Mouse (Mus musculus): ENCODE measurements around the gene Atf6b. TPM values are rescaled to one million over a fixed set of nuclear protein-coding genes. Genes with fewer than 3 reads are reported as not detected.

Atf6b gene
- polyA plus RNA-seq, 1 experiment from 2014 or later, result 84.6 TPM

DNA sequence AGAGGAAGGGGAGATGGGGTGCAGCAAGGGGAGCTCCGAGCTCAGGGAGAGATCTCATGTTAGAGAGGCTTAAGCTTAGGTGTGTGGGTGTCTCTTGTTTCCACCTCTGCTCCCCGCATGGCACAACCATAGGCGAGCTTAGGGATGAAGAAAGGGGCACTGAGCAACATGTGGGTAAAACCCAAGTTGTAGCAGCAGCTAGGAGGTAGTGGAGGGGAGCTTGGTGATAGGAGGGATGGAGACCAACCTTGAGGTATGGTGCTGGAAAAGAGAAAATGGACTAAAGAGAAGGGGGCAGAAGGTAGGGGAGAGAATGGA lies 12.9 kb downstream of the Atf6b start:
- peaks cover 42% of the 10 kb centered on the region for H3K27me3 ChIP-seq
- peaks cover 30% of the 10 kb centered on the region for H3K4me1 ChIP-seq
- ATAC-seq (ENCODE audit: borderline replicate concordance, extremely low read depth, low FRiP score, low TSS enrichment), result no peak
- H3K36me3 ChIP-seq, result no peaks in the 10 kb centered on the region
- 58% methylated on average over 3 of the region's 3 CpGs for WGBS
- H3K4me2 ChIP-seq, result no peak overlapping the region
- no peak overlapping the region for H3K27ac ChIP-seq
- H3K4me3 ChIP-seq, result no peak overlapping the region
- no peak overlapping the region for H3K9ac ChIP-seq
- H3K9me3 ChIP-seq, result no peaks in the 10 kb centered on the region

DNA sequence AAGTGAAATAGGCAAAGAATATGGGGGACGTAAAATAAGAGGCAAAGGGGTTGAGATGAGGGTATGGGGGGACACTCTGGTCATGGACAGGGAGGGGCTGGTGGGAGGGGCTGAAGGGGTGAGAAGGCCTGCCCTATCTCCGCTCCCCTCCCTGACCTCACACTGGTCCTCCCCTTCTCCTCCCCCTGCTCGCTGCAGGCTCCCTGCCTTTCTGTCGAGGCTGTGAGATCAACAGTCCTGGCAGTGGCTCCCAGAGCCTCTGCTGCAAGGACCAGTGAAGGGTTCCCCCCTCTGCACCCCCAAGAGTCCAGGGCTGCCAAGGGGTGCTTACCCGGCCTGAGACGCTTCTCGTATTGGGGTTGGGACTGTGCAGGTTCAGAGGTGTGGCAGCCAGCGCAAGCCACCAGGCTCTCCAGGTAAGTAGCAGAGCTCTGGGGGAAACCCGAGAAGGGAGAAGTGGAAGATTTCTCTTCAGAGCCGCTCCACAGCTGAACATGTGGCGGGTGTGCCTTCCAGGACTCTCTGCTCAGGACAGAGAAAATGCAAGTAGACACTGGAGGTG lies 13.4 kb downstream of the Atf6b start:
- H3K9me3 ChIP-seq, result no peaks in the 10 kb centered on the region
- H3K4me2 ChIP-seq, result peak overlapping the region; percentile 53; the same call in 1 of the 2 replicates
- ATAC-seq (ENCODE audit: borderline replicate concordance, extremely low read depth, low FRiP score, low TSS enrichment), result no peak
- no peak overlapping the region for H3K27ac ChIP-seq
- H3K4me3 ChIP-seq, result 0 out of 2 replicates have a peak overlapping the region, but pooled peaks have one; percentile 21
- H3K36me3 ChIP-seq, result no peaks in the 10 kb centered on the region
- no peak overlapping the region for H3K9ac ChIP-seq
- peaks cover 46% of the 10 kb centered on the region for H3K27me3 ChIP-seq
- H3K4me1 ChIP-seq, result peaks cover 25% of the 10 kb centered on the region
- WGBS, result 28% methylated on average over 11 of the region's 11 CpGs

DNA sequence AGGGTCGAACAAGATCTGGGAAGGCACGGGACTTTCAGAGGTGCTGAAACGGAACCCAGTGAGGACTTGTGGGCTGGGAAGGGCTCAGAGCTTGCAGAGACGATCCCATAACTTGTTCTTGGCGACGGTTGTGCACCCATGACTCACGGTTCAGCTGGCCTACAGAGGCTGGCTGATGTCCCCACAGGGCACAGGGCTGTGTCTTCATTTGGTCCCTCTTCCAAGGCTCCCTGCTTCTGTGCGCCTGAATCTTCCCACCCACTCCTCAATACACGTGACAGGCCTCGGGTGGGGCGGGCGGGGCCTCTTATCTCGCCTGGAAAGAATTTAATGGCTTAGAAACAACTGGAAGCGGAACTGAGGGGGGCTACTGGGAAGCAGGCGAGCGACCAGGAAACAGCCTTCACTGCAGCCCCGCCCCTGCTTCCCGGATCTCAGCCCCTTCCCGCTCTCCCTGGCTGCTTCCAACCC lies 14.2 kb downstream of the Atf6b start:
- WGBS, result 2% methylated on average over 19 of the region's 19 CpGs
- peaks cover 53% of the 10 kb centered on the region for H3K27me3 ChIP-seq

DNA sequence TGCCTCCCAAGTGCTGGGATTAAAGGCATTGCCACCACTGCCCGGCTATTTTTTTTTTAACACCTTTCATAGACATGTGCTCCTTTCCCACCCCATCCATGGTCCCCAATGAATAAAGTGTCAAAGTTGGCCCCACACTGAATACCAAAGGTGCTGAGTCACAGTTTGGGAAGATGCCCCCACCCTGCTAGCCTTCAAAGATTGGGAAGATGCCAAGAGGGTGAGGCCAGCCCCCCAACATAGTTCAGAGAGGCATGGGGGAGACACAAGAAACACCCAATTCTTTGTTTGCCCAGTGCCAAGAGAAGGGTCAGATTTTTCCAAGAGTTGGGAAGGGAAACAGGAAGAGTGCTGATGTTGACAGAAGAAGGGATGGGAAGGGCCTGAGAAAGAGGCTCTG lies 15.5 kb downstream of the Atf6b start:
- no peaks in the 10 kb centered on the region for H3K36me3 ChIP-seq
- 69% methylated on average over 1 of the region's 1 CpGs for WGBS
- H3K4me3 ChIP-seq, result no peak overlapping the region
- no peak for ATAC-seq (ENCODE audit: borderline replicate concordance, extremely low read depth, low FRiP score, low TSS enrichment)
- H3K9ac ChIP-seq, result no peak overlapping the region
- H3K27ac ChIP-seq, result no peak overlapping the region
- H3K4me2 ChIP-seq, result no peak overlapping the region
- H3K9me3 ChIP-seq, result no peaks in the 10 kb centered on the region
- peaks cover 12% of the 10 kb centered on the region for H3K4me1 ChIP-seq
- H3K27me3 ChIP-seq, result peaks cover 54% of the 10 kb centered on the region

More for the DNA sequence above, 14.2 kb downstream of the Atf6b start:
- peak; percentile 67; the same call in 1 of the 2 replicates for ATAC-seq (ENCODE audit: borderline replicate concordance, extremely low read depth, low FRiP score, low TSS enrichment)
- Histone ChIP-seq H3K4me2 (peak overlapping the region; percentile 53), H3K9me3 (no peaks in the 10 kb centered on the region), H3K4me1 (peaks cover 17% of the 10 kb centered on the region), H3K36me3 (no peaks in the 10 kb centered on the region), H3K27ac (no peak overlapping the region), H3K9ac (no peak overlapping the region; the same call in 1 of the 2 replicates), H3K4me3 (peak overlapping the region; percentile 21)

DNA sequence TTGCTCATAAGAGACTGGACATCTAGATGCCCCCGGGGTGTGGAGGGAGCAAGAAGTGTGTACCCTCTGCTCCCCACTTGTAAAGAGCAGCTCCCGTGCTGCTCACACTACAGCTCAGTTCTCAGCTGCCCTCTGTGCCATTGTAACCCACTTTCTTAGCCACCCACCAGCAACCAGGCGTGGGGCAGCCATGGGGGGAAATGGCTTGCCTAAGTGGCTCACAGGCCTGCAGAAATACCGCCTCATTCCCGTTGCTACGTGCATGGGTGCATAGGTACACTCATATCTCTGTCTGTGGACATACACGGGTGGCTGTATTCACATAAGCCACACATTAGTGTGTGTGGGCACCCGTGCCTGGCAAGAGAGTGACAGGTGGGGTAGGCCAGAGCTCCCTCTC lies 16.0 kb downstream of the Atf6b start:
- H3K4me3 ChIP-seq, result no peak overlapping the region
- 82% methylated on average over 8 of the region's 8 CpGs for WGBS
- no peak overlapping the region for H3K27ac ChIP-seq
- H3K4me2 ChIP-seq, result no peak overlapping the region
- H3K36me3 ChIP-seq, result no peaks in the 10 kb centered on the region
- H3K9ac ChIP-seq, result no peak overlapping the region
- peaks cover 12% of the 10 kb centered on the region for H3K4me1 ChIP-seq
- H3K9me3 ChIP-seq, result no peaks in the 10 kb centered on the region
- no peak for ATAC-seq (ENCODE audit: borderline replicate concordance, extremely low read depth, low FRiP score, low TSS enrichment)
- peaks cover 54% of the 10 kb centered on the region for H3K27me3 ChIP-seq

DNA sequence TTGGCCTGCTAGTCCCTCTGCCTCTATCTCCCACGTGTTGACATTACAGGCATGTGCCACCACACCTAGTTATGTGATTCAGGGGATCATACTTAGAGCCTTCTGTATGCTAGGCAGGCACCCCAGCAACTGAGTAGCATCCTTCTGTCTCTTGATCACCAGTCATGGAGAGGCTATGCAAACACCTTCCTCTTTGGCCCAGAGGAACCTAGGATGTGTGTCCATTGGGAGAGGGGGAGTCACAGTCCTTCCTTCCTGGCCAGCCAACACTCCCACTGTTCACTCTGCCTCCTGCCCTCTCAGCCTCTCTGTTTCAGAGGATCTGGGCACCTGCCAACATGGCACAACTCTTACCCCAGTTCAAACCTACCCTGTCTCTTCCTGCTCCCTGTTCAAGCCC lies 16.6 kb downstream of the Atf6b start:
- Histone ChIP-seq H3K4me2 (no peak overlapping the region), H3K4me3 (no peak overlapping the region), H3K27ac (no peak overlapping the region), H3K4me1 (peaks cover 12% of the 10 kb centered on the region), H3K36me3 (no peaks in the 10 kb centered on the region), H3K9ac (no peak overlapping the region), H3K9me3 (no peaks in the 10 kb centered on the region), H3K27me3 (peaks cover 52% of the 10 kb centered on the region)
- no peak for ATAC-seq (ENCODE audit: borderline replicate concordance, extremely low read depth, low FRiP score, low TSS enrichment)
- WGBS, result 45% methylated on average over 1 of the region's 1 CpGs

DNA sequence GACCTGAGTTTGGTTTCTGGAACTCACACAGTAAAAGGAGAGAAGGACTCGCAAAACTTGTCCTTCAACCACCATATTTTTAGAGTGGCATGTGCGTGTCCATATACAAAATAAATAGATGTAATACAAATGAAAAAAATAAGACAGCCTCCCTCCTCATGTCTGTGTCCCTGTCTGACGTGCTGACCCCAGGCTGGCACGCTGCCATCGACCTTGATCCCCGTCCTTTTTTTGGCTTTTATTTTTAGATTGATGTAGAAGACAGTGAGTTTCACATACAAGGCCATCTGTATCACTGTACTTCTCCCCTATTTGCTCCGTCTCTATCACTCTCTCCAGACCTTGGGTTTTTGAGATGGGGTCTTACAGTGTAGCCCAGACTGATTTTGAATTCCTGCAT lies 17.5 kb downstream of the Atf6b start:
- no peak for ATAC-seq (ENCODE audit: borderline replicate concordance, extremely low read depth, low FRiP score, low TSS enrichment)
- no peaks in the 10 kb centered on the region for H3K36me3 ChIP-seq
- peaks cover 12% of the 10 kb centered on the region for H3K4me1 ChIP-seq
- H3K9ac ChIP-seq, result no peak overlapping the region
- no peaks in the 10 kb centered on the region for H3K9me3 ChIP-seq
- no peak overlapping the region for H3K27ac ChIP-seq
- no peak overlapping the region for H3K4me2 ChIP-seq
- H3K4me3 ChIP-seq, result no peak overlapping the region
- H3K27me3 ChIP-seq, result peaks cover 52% of the 10 kb centered on the region
- 56% methylated on average over 7 of the region's 7 CpGs for WGBS

DNA sequence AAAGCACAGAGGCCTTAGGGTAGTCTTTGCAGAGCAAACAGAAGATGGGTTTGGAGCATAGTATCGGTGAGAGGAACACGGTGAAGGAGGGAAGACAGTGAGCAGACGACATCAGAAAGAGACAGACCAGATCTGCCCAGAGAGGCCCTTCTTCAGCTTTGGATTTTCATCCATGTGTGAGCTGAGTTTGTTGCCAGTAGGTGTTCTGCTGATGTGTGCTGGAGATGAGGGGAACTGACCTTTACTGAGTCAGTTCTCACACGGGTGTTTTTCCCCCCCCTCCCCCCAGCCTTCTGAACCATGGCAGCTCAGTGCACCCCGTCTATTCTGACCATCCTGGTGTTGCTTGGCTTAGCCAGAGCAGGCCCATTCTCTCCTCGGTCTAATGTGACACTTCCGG lies 23.3 kb downstream of the Atf6b start, which contains the start of gene Tnxb:
Tnxb (plus strand) TSS at position 301 of the 400 bp plus-strand sequence.
- H3K4me3 ChIP-seq, result peak within 1 kb of the TSS; percentile 22
- ATAC-seq (ENCODE audit: borderline replicate concordance, extremely low read depth, low FRiP score, low TSS enrichment), result no peak
- WGBS, result 56% methylated on average over 7 of the region's 7 CpGs
- no peaks in the 10 kb centered on the region for H3K36me3 ChIP-seq
- H3K9me3 ChIP-seq, result no peaks in the 10 kb centered on the region
- peak within 1 kb of the TSS; percentile 52 for H3K4me2 ChIP-seq
- no peak within 1 kb of the TSS for H3K9ac ChIP-seq
- peaks cover 15% of the 10 kb centered on the region for H3K4me1 ChIP-seq
- peaks cover 74% of the 10 kb centered on the region for H3K27me3 ChIP-seq
- no peak within 1 kb of the TSS for H3K27ac ChIP-seq

DNA sequence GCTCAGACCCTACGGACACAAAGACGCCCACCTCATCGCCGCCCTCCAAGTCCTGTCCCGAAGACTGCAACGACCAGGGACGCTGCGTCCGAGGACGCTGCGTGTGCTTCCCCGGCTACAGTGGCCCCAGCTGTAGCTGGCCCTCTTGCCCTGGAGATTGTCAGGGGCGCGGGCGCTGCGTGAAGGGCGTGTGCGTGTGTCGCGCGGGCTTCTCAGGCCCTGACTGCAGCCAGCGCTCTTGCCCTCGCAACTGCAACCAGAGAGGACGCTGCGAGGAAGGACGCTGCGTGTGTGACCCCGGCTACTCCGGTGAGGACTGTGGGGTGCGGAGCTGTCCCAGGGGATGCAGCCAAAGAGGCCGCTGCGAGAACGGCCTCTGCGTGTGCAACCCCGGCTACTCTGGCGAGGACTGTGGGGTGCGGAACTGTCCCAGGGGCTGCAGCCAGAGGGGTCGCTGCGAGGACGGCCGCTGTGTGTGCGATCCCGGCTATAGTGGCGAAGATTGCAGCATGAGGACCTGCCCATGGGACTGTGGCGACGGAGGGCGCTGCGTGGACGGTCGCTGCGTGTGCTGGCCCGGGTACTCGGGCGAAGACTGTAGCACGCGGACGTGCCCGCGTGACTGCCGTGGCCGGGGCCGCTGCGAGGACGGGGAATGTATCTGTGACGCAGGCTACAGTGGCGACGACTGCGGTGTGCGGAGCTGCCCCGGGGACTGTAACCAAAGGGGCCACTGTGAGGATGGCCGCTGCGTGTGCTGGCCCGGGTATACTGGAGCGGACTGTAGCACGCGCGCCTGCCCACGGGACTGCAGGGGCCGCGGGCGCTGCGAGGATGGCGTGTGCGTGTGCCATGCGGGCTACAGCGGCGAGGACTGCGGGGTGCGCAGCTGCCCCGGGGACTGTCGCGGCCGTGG lies 24.5 kb downstream of the Atf6b start:
- ATAC-seq (ENCODE audit: borderline replicate concordance, extremely low read depth, low FRiP score, low TSS enrichment), result peak; percentile 23; the same call in 1 of the 2 replicates
- no peak overlapping the region for H3K9ac ChIP-seq

DNA sequence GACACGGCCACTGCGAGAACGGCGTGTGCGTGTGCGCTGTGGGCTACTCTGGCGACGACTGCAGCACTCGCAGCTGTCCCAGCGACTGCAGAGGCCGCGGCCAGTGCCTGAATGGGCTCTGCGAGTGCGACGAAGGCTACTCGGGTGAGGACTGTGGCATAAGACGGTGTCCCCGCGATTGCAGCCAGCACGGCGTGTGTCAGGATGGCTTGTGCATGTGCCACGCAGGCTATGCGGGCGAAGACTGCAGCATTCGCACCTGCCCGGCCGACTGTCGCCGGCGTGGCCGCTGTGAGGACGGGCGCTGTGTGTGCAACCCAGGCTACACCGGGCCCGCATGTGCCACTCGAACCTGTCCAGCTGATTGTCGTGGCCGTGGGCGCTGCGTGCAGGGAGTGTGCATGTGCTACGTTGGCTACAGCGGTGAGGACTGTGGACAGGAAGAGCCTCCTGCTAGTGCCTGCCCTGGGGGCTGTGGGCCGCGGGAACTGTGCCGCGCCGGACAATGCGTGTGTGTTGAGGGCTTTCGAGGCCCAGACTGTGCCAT lies 25.4 kb downstream of the Atf6b start:
- H3K9ac ChIP-seq, result no peak overlapping the region
- H3K4me2 ChIP-seq, result peak overlapping the region; percentile 52

More for the DNA sequence above, 24.5 kb downstream of the Atf6b start:
- Histone ChIP-seq H3K27me3 (peaks cover 71% of the 10 kb centered on the region), H3K36me3 (no peaks in the 10 kb centered on the region), H3K4me2 (peak overlapping the region; percentile 52), H3K9me3 (no peaks in the 10 kb centered on the region), H3K4me1 (peaks cover 26% of the 10 kb centered on the region), H3K4me3 (peak overlapping the region; percentile 22), H3K27ac (no peak overlapping the region)
- 9% methylated on average over 88 of the region's 93 CpGs for WGBS

DNA sequence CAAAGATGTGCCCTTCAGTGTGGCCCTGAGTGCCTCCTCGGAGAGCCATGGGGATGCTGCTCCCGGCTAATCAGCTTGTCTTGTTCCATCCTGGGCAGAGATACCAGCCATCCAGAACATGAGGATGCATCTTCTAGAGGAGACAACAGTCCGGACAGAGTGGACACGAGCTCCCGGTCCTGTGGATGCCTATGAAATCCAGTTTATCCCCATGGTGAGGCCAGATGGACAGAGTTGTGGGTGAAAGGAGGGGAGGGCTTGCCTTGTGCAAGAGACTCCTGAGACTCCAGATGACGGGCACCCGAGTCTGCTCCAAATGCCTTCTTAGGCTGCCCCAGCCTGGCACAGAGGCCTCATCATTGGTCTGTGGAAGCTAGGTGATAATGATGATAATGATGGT lies 26.2 kb downstream of the Atf6b start:
- Histone ChIP-seq H3K27me3 (peaks cover 88% of the 10 kb centered on the region), H3K9ac (no peak overlapping the region), H3K27ac (no peak overlapping the region), H3K4me3 (no peak overlapping the region), H3K9me3 (no peaks in the 10 kb centered on the region), H3K36me3 (no peaks in the 10 kb centered on the region), H3K4me2 (no peak overlapping the region), H3K4me1 (peaks cover 26% of the 10 kb centered on the region)
- ATAC-seq (ENCODE audit: borderline replicate concordance, extremely low read depth, low FRiP score, low TSS enrichment), result no peak
- 82% methylated on average over 7 of the region's 7 CpGs for WGBS

More for the DNA sequence above, 25.4 kb downstream of the Atf6b start:
- WGBS, result 30% methylated on average over 49 of the region's 49 CpGs
- no peaks in the 10 kb centered on the region for H3K36me3 ChIP-seq
- peak overlapping the region; percentile 22 for H3K4me3 ChIP-seq
- peaks cover 26% of the 10 kb centered on the region for H3K4me1 ChIP-seq
- H3K9me3 ChIP-seq, result no peaks in the 10 kb centered on the region
- peaks cover 80% of the 10 kb centered on the region for H3K27me3 ChIP-seq
- no peak for ATAC-seq (ENCODE audit: borderline replicate concordance, extremely low read depth, low FRiP score, low TSS enrichment)
- H3K27ac ChIP-seq, result no peak overlapping the region
